Mouse (Mus musculus) 3T3-L1 (cell line): ENCODE results near the gene Smco4.
"Not testable (repeated sequence)": the region's sequence is repeated elsewhere in the genome, so short reads cannot be mapped to it uniquely, and the experiment has no call there.

Source experiments
- DNase-seq: peaks from one replicate; pipeline ENCODE4 v3.0.0-alpha.2; 2015; ENCODE audit warnings: low read depth, low spot score

Smco4 gene

GRCm38 (mm10) chr9:15493235-15493924 lies at the start of gene Smco4:
Gene Smco4, plus strand, starts transcription at chr9:15493432.
- DNase-seq: no peak

- no peak for DNase-seq
These were observed 45.8 kb upstream of the Smco4 start for GRCm38 (mm10) chr9:15447397-15447796.

GRCm38 (mm10) chr9:15450921-15451320 lies 42.3 kb upstream of the Smco4 start:
- DNase-seq: no peak

GRCm38 (mm10) chr9:15472256-15472655 lies 21.0 kb upstream of the Smco4 start:
- no peak for DNase-seq

- DNase-seq: no peak
These were observed 20.0 kb upstream of the Smco4 start for GRCm38 (mm10) chr9:15473206-15473605.

GRCm38 (mm10) chr9:15477556-15477955 lies 15.7 kb upstream of the Smco4 start:
- no peak for DNase-seq

- no peak for DNase-seq
These were observed 5.4 kb upstream of the Smco4 start for GRCm38 (mm10) chr9:15487682-15488424.

- DNase-seq: no peak
These were observed 3.9 kb upstream of the Smco4 start for GRCm38 (mm10) chr9:15489293-15489692.

- no peak for DNase-seq
These were observed 2.7 kb upstream of the Smco4 start for GRCm38 (mm10) chr9:15490331-15491100.

GRCm38 (mm10) chr9:15491686-15492085 lies 1.5 kb upstream of the Smco4 start:
- DNase-seq: no peak

GRCm38 (mm10) chr9:15492401-15492800 lies 831 bp upstream of the Smco4 start:
- no peak for DNase-seq

GRCm38 (mm10) chr9:15493925-15494558 lies 810 bp downstream of the Smco4 start:
- peak; percentile 44 for DNase-seq

GRCm38 (mm10) chr9:15495281-15495680 lies 2.0 kb downstream of the Smco4 start:
- DNase-seq: not testable (repeated sequence)

- DNase-seq: no peak
These were observed 2.8 kb downstream of the Smco4 start for GRCm38 (mm10) chr9:15495921-15496577.

GRCm38 (mm10) chr9:15500025-15500424 lies 6.8 kb downstream of the Smco4 start:
- DNase-seq: no peak

GRCm38 (mm10) chr9:15501319-15502256 lies 8.4 kb downstream of the Smco4 start:
- no peak for DNase-seq

- DNase-seq: no peak
These were observed 9.2 kb downstream of the Smco4 start for GRCm38 (mm10) chr9:15502476-15502875.

GRCm38 (mm10) chr9:15503307-15503706 lies 10.1 kb downstream of the Smco4 start:
- DNase-seq: no peak

- DNase-seq: no peak
These were observed 10.6 kb downstream of the Smco4 start for GRCm38 (mm10) chr9:15503827-15504226.

GRCm38 (mm10) chr9:15505288-15505687 lies 12.1 kb downstream of the Smco4 start:
- no peak for DNase-seq
